Mouse (Mus musculus): ENCODE data around the gene Ptcd2.
"Not testable (repeated sequence)": the region's sequence is repeated elsewhere in the genome, so short reads cannot be mapped to it uniquely, and the experiment has no call there.

DNA sequence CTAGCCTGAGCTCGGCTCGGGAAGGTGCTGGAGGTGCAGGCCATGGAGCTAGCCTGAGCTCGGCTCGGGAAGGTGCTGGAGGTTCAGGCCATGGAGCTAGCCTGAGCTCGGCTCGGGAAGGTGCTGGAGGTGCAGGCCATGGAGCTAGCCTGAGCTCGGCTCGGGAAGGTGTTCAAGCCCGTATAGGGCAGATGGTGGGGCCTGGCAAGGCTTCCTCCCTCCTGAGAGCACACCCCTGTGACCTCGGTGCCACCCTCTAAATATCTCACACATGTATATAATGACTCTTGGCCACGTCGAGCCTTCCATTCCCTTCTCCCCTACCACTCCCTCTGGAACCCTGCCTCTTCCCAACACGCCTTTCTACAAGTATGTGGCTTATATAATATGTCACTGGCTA, 21.6 kb downstream of the Ptcd2 start:
- TF ChIP-seq GATA1 (IDR thresholded peaks at IDR 0.05; ENCODE audit: borderline replicate concordance, low read length); CTCF (IDR thresholded peaks at IDR 0.05; ENCODE audit: low read depth, low read length); POLR2AphosphoS5 (IDR thresholded peaks at IDR 0.05; ENCODE audit: insufficient replicate concordance, low read depth, low read length): not testable (repeated sequence)

Measured in G1E (cell line).